Mouse (Mus musculus) gastrocnemius, postnatal 10 days (tissue): ENCODE results near the gene Kif17. TPM values are rescaled to one million over a fixed set of nuclear protein-coding genes. Genes with fewer than 3 reads are reported as not detected.
A peak's percentile ranks its signal among the peaks of the same experiment; 100 is the strongest.
"Not testable (repeated sequence)": the region's sequence is repeated elsewhere in the genome, so short reads cannot be mapped to it uniquely, and the experiment has no call there.

Source experiments
- DNase-seq: peaks from one replicate; pipeline ENCODE4 v3.0.0; 2021; ENCODE audit warnings: mixed read lengths
- total RNA-seq, 2 experiments: library from RNA; stranded (reverse); gene quantifications; 2 replicates each; pipeline ENCODE4 v1.2.3; 2021

The Kif17 gene
- total RNA-seq, 2 experiments from 2014 or later = 0.14 TPM; not detected in 1

DNA sequence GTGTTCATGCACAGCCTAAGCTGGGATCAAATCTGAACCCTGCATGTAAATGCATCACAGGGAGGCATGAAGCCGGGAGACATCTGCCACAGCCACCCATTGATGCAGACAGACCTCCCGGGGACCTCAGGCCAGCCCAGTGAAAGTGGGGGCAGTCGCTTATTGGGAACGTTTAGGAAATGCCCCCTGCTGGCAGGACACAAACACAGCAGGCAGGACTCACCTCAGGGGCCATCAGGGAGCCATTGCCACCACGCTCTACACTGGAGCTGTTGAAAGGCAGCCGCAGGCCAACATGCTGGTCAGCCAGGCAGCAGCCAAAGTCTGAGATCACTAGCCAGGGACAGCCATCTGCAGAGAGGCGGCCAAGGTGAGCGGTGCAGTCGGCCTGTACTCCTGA is 65.5 kb downstream of the Kif17 start:
- DNase-seq = no peak

DNA sequence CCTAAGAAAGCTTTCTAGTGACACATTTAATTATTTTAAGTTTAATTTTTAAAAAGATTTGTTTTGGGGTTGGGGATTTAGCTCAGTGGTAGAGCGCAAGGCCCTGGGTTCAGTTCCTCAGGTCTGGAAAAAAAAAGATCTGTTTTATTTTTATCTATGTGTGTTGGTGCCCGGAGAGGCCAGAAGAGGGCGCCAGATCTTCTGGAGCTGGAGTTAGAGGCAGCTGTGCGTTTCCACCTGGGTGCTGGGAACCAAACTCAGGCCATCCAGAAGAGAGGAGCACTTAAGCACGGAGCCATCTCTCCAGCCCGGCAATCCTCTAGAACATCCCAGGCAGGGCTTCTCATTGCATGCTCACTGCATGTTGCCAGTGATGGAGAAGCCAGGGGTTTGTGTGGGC is 66.1 kb downstream of the Kif17 start:
- DNase-seq = no peak

- DNase-seq = peak; percentile 72
Observed at GRCm38 (mm10) chr4:138318509-138319266, 68.5 kb downstream of the Kif17 start.

- peak; percentile 84 for DNase-seq
Observed at GRCm38 (mm10) chr4:138319508-138319907, 69.3 kb downstream of the Kif17 start.

- DNase-seq = no peak
Observed at GRCm38 (mm10) chr4:138320711-138321110, 70.5 kb downstream of the Kif17 start.

GRCm38 (mm10) chr4:138321488-138321887 is 71.3 kb downstream of the Kif17 start:
- DNase-seq = no peak

GRCm38 (mm10) chr4:138322692-138323091 is 72.5 kb downstream of the Kif17 start:
- DNase-seq = no peak

- DNase-seq = no peak
Observed at GRCm38 (mm10) chr4:138323753-138324152, 73.5 kb downstream of the Kif17 start.

DNA sequence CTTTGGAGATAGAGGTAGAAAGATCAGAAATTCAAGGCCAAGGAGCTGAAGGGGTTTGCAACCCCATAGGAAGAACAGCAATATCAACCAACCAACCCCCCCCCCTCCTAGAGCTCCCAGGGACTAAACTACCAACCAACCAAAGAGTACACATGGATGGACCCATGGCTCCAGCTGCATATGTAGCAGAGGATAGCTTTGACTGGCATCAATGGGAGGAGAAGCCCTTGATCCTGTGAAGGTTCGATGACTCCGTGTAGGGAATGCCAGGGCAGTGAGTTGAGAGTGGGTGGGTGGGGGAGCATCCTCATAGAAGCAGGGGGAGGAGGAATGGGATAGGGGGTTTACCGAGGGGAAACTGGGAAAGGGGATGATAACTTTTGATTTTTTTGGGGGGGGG is 74.2 kb downstream of the Kif17 start:
- DNase-seq = no peak

- peak; percentile 98 for DNase-seq
Observed at GRCm38 (mm10) chr4:138325466-138326076, 75.3 kb downstream of the Kif17 start.

GRCm38 (mm10) chr4:138326077-138326695 is 76.0 kb downstream of the Kif17 start, which contains the start of gene Pink1:
Pink1 (minus strand) TSS chr4:138326307.
- DNase-seq = peak; percentile 94

GRCm38 (mm10) chr4:138327155-138327554 is 76.9 kb downstream of the Kif17 start:
- not testable (repeated sequence) for DNase-seq

GRCm38 (mm10) chr4:138327891-138328470 is 77.7 kb downstream of the Kif17 start:
- no peak for DNase-seq

- DNase-seq = no peak
Observed at GRCm38 (mm10) chr4:138330264-138330671, 80.0 kb downstream of the Kif17 start.

DNA sequence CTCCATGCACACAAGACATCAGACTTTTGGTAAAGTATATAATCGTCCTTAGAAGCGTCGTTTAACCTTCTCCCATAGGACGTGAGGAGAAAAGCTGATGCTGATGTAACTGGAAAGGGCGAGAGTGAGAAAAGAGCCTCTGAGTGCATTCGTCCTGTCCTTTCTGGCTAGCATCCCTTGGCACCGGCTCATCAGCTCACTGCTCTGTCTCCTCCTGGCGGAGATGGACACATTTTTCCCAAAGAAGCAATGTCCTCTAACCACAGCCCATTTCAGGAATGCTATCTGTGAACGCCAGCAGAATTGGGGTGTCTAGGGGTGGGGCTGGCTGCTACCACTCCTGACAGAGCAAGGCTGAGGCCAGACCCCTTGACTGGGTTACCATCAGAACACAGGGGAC is 81.4 kb downstream of the Kif17 start:
- DNase-seq = peak; percentile 53

- DNase-seq = no peak
Observed at GRCm38 (mm10) chr4:138333135-138333534, 82.9 kb downstream of the Kif17 start.

DNA sequence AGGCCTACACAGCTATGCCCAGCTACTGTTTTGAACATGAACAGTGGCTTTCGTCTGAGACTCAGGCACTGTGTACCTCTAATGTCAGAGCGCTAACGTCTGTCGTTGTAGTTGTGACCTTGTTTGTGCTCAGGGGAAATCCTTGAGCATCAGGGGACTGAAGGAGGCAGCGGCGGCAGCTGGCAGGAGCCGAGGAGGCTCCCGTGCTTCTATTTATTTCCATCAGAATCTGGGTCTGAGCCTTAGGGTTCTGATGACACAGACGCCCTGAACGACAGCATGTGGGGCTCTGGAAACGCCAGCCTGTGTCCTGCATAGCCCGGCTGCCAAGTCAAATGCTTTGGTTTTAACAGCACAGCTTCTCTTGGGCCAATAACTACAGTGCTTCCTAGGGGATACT is 84.8 kb downstream of the Kif17 start:
- DNase-seq = no peak

DNA sequence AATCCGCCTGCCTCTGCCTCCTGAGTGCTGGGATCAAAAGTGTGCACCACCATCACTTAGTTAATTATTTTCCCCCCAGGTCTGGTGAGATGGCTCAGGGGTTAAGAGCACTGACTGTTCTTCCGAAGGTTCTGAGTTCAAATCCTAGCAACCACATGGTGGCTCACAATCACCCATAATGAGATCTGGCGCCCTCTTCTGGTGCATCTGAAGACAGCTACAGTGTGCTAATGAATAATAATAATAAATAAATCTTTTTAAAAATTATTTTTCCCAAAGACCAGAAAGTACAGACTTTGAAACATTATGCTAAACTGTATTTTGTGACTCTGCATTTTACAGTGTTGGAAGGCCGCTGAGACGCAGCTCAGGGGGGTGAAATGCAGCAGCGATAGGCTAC is 85.4 kb downstream of the Kif17 start:
- no peak for DNase-seq

DNA sequence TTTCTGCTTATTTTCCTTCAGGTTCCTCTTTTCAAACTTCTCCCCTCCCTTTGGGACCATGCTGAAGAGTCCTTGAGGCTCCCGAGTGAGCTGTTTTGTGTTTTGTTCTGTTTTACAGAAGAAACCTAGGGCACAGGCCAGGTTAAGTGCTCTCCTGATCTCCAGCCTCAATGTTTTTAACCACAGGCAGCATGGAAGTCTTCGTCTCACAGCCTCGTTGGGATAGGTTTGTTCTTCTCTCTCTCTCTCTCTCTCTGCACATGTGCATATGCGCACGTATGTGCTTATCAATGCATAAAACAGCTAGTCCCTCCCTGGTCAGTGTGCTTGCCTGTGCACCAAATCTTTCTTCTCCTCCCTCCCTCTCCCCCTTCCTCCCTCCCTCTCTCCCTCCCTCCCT is 86.6 kb downstream of the Kif17 start:
- DNase-seq = no peak

GRCm38 (mm10) chr4:138337341-138337740 is 87.1 kb downstream of the Kif17 start:
- DNase-seq = no peak

GRCm38 (mm10) chr4:138339963-138340362 is 89.7 kb downstream of the Kif17 start:
- peak; percentile 47 for DNase-seq

- DNase-seq = no peak
Observed at GRCm38 (mm10) chr4:138341393-138341792, 91.2 kb downstream of the Kif17 start.

DNA sequence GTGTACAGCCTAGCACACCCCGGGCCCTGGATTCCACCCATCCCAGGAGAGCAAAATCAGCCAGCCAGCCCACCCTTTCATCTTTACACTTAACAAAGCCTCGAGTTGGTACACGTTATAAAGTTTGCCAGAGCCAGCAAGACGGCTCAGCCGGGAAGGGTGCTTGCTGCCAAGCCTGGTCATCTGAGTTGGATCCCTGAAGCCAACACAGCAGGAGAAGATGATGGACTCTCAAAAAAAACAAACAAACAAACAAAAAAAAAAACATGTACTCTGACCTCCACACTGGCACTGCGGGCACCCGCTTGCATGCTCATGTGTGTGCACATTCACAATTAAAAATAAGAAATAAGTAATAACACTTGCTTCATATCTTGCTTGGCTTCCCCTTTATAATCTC is 91.8 kb downstream of the Kif17 start:
- DNase-seq = no peak
